Mouse (Mus musculus) lung, postnatal 0 days (tissue): Measurements from ENCODE around the gene Tubg2.

ENCODE experiments used
- CTCF ChIP-seq: IDR thresholded peaks from 2 replicates; pipeline ENCODE4 v1.5.1; 2016; ENCODE audit warnings: antibody characterized with exemption, mild to moderate bottlenecking
- EP300 ChIP-seq: IDR thresholded peaks from 2 replicates; pipeline ENCODE4 v1.6.1; 2016; ENCODE audit warnings: antibody characterized with exemption, mild to moderate bottlenecking, control low read depth

DNA sequence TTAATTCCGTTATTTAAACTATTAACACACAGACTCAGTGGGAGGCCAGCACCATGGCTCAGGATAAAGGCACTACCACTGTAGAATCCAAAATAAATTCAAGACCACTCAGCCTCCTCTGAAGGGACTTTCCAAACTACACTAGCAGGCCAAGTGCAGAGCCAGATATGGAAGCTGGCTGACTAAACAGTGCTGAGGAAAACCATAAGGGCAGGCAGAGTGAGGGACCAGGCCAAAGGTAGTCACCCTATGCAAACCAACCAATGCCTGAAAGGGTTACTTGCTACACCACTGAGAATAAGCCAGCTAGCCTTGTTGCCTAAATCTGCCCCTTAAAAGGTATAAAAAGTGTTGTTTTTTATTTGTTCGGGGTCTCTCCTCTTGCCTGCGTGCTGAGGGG is 43.5 kb upstream of the Tubg2 start:
- TF ChIP-seq CTCF (no peak), EP300 (no peak)
